Mouse (Mus musculus) C2C12 (cell line): Measurements from ENCODE around the gene Vars2. TPM values are rescaled to one million over a fixed set of nuclear protein-coding genes. Genes with fewer than 3 reads are reported as not detected.

Experiments used
- H3K27me3 ChIP-seq: one replicate; pipeline ENCODE4 v1.6.1; 2011; ENCODE audit not compliant: control insufficient read depth, insufficient read depth, insufficient read length
- H3K36me3 ChIP-seq: one replicate; pipeline ENCODE4 v1.6.1; 2011; ENCODE audit not compliant: control insufficient read depth, insufficient read depth
- H3K4me3 ChIP-seq: one replicate; pipeline ENCODE4 v1.5.1; 2011; ENCODE audit warnings: mild to moderate bottlenecking, control low read depth; ENCODE audit not compliant: poor library complexity, insufficient read depth, severe bottlenecking
- H3K79me2 ChIP-seq: one replicate; pipeline ENCODE4 v1.6.1; 2011; ENCODE audit not compliant: control insufficient read depth, insufficient read depth
- H3K79me3 ChIP-seq: one replicate; pipeline ENCODE4 v1.6.1; 2011; ENCODE audit warnings: low read depth, control low read depth
- H3ac ChIP-seq: one replicate; pipeline ENCODE3; 2011; ENCODE audit warnings: low read depth; ENCODE audit not compliant: control insufficient read depth, insufficient read length
- CEBPB ChIP-seq: IDR thresholded peaks from one replicate; pipeline ENCODE4 v1.6.1; 2011; ENCODE audit warnings: low read depth, mild to moderate bottlenecking, control low read depth, moderate library complexity
- CTCF ChIP-seq: IDR thresholded peaks from one replicate; pipeline ENCODE4 v1.5.1; 2011; ENCODE audit not compliant: control insufficient read depth, insufficient read depth, insufficient read length
- FOSL1 ChIP-seq: IDR thresholded peaks from one replicate; pipeline ENCODE4 v1.8.0; 2011; ENCODE audit warnings: mild to moderate bottlenecking, low read length; ENCODE audit not compliant: poor library complexity, insufficient read depth, severe bottlenecking
- MAX ChIP-seq: IDR thresholded peaks from one replicate; pipeline ENCODE4 v1.6.1; 2011; ENCODE audit warnings: mild to moderate bottlenecking, control low read depth
- MYOD1 ChIP-seq: IDR thresholded peaks from one replicate; pipeline ENCODE4 v1.6.1; 2011; ENCODE audit warnings: low read depth; ENCODE audit not compliant: control insufficient read depth, insufficient read length
- MYOG ChIP-seq: IDR thresholded peaks from one replicate; pipeline ENCODE4 v1.6.1; 2011; ENCODE audit not compliant: control insufficient read depth, insufficient read length; ENCODE audit errors: extremely low read depth
- USF1 ChIP-seq: IDR thresholded peaks from one replicate; pipeline ENCODE4 v1.6.1; 2011; ENCODE audit warnings: low read depth, mild to moderate bottlenecking, control low read depth, moderate library complexity
- polyA plus RNA-seq: library from polyadenylated mRNA; unstranded; fragments of >200 nt; fragmentation: generic; extraction: Trizol; gene quantifications from one replicate; pipeline ENCODE4 v1.2.1, GENCODE M21; 2012; ENCODE audit warnings: missing spikeins

Vars2 gene
- polyA plus RNA-seq, 1 experiment, result 12.6 TPM

GRCm38 (mm10) chr17:35680591-35680990 lies 13.2 kb upstream of the Vars2 start:
- Histone ChIP-seq H3ac (no peak overlapping the region), H3K79me2 (no peaks in the 10 kb centered on the region), H3K79me3 (no peaks in the 10 kb centered on the region), H3K36me3 (peaks cover 33% of the 10 kb centered on the region), H3K27me3 (no peaks in the 10 kb centered on the region), H3K4me3 (no peak overlapping the region)
- TF ChIP-seq MAX, result no peak
- TF ChIP-seq FOSL1, result no peak
- no peak for TF ChIP-seq CTCF
- no peak for TF ChIP-seq CEBPB
- TF ChIP-seq MYOG, result no peak

GRCm38 (mm10) chr17:35673416-35674035 lies 6.1 kb upstream of the Vars2 start, which contains the start of gene Gtf2h4:
Gtf2h4 (minus strand) TSS chr17:35673739.
- peaks cover 9% of the 10 kb centered on the region for H3K79me2 ChIP-seq
- no peaks in the 10 kb centered on the region for H3K27me3 ChIP-seq
- TF ChIP-seq MAX, result no peak
- no peak for TF ChIP-seq FOSL1
- no peaks in the 10 kb centered on the region for H3K79me3 ChIP-seq
- peak within 1 kb of the TSS; percentile 55 for H3K4me3 ChIP-seq
- peak within 1 kb of the TSS; percentile 89 for H3ac ChIP-seq
- H3K36me3 ChIP-seq, result peaks cover 6% of the 10 kb centered on the region

DNA sequence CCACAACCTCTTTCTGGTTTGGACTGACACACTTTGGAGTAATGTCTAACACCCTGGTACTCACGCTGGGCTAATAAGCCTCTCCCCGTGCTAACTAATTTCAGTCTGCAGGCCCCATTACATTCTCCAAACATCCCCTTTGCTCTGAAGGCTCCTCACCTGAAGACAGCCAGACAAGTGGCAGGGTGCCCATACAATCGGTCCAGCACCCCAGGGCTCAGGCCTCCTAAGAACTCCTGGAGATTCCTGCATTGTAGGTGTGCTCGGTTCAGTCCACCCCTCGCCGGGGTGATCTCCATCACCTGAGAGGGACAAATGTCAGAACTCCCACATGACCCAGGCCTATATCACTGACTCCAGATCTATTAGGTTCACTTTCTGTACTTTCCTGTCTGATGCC lies 5.1 kb upstream of the Vars2 start:
- no peak overlapping the region for H3K4me3 ChIP-seq
- H3ac ChIP-seq, result peak overlapping the region; percentile 23
- H3K27me3 ChIP-seq, result no peaks in the 10 kb centered on the region
- H3K79me3 ChIP-seq, result no peaks in the 10 kb centered on the region
- peaks cover 9% of the 10 kb centered on the region for H3K79me2 ChIP-seq
- no peak for TF ChIP-seq MYOG
- TF ChIP-seq MAX, result no peak
- TF ChIP-seq CEBPB, result no peak
- TF ChIP-seq MYOD1, result no peak
- TF ChIP-seq FOSL1, result no peak
- TF ChIP-seq CTCF, result no peak
- no peak for TF ChIP-seq USF1
- H3K36me3 ChIP-seq, result peaks cover 6% of the 10 kb centered on the region

DNA sequence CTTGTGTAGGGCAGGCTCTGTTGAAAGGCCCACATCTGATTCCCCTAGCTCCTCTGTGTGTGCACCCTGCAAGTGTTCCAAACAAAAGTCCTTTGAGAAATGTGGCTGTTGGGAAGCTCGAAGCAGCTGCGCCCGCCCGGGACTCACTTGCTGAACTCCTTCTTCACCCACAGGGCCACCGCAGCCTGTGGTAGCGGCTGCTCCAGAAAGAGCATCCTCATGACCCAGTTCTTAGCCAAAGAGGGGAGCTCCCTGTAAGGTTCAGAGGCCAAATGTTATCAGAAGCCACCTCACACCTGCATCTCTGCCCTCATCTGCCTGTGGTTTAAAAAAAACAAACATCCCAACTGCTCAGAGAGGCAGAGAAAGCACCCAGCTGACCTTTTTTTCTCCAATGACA lies 4.5 kb upstream of the Vars2 start:
- Histone ChIP-seq H3K27me3 (no peaks in the 10 kb centered on the region), H3K79me2 (peaks cover 13% of the 10 kb centered on the region), H3K36me3 (peaks cover 6% of the 10 kb centered on the region), H3K79me3 (no peaks in the 10 kb centered on the region), H3ac (no peak overlapping the region), H3K4me3 (no peak overlapping the region)
- TF ChIP-seq CTCF, result no peak
- no peak for TF ChIP-seq CEBPB
- TF ChIP-seq MAX, result no peak
- no peak for TF ChIP-seq MYOD1

GRCm38 (mm10) chr17:35669731-35670130 lies 2.3 kb upstream of the Vars2 start:
- TF ChIP-seq CEBPB (no peak), MYOD1 (no peak), USF1 (no peak)
- H3K36me3 ChIP-seq, result peaks cover 6% of the 10 kb centered on the region
- no peak overlapping the region for H3ac ChIP-seq
- no peak overlapping the region for H3K4me3 ChIP-seq
- no peaks in the 10 kb centered on the region for H3K79me3 ChIP-seq
- H3K27me3 ChIP-seq, result no peaks in the 10 kb centered on the region
- H3K79me2 ChIP-seq, result peaks cover 24% of the 10 kb centered on the region

GRCm38 (mm10) chr17:35666851-35667256 lies 538 bp downstream of the Vars2 start:
- Histone ChIP-seq H3K79me3 (no peaks in the 10 kb centered on the region), H3ac (peak overlapping the region; percentile 97), H3K27me3 (no peaks in the 10 kb centered on the region), H3K4me3 (peak overlapping the region; percentile 82), H3K36me3 (peaks cover 6% of the 10 kb centered on the region), H3K79me2 (peaks cover 16% of the 10 kb centered on the region)
- no peak for TF ChIP-seq USF1
- TF ChIP-seq MAX, result no peak
- TF ChIP-seq FOSL1, result no peak
- TF ChIP-seq CEBPB, result no peak
- TF ChIP-seq MYOG, result no peak
- TF ChIP-seq CTCF, result no peak
- TF ChIP-seq MYOD1, result no peak
